Mouse (Mus musculus) stomach, postnatal 0 days (tissue): ENCODE data around the gene Gprc6a. TPM values are rescaled to one million over a fixed set of nuclear protein-coding genes. Genes with fewer than 3 reads are reported as not detected.

Source experiments
- ATAC-seq: fragments of 200-750 bp; cut with Nextera tagmentation; 2 replicates; pipeline ENCODE4 v1.8.0; 2017; ENCODE audit not compliant: low FRiP score, low TSS enrichment
- DNase-seq: peaks from one replicate; pipeline ENCODE4 v3.0.0-alpha.2; 2016; ENCODE audit warnings: low spot score
- H3K27ac ChIP-seq: fragments of 300-500 bp; sonication (generic); replicated peaks from 2 replicates; pipeline ENCODE4 v1.5.1; 2014; ENCODE audit warnings: mild to moderate bottlenecking, control low read depth
- H3K27me3 ChIP-seq: fragments of 300-500 bp; sonication (generic); 2 replicates; pipeline ENCODE4 v1.6.1; 2014; ENCODE audit warnings: low read length; ENCODE audit not compliant: control insufficient read depth, insufficient read depth
- H3K36me3 ChIP-seq: fragments of 300-500 bp; sonication (generic); 2 replicates; pipeline ENCODE4 v1.6.1; 2014; ENCODE audit warnings: low read length, mixed read lengths; ENCODE audit not compliant: control insufficient read depth, insufficient read depth
- H3K4me1 ChIP-seq: fragments of 300-500 bp; sonication (generic); replicated peaks from 2 replicates; pipeline ENCODE4 v1.6.1; 2014; ENCODE audit warnings: antibody characterized with exemption; ENCODE audit not compliant: control insufficient read depth, insufficient read depth
- H3K4me2 ChIP-seq: fragments of 300-500 bp; sonication (generic); replicated peaks from 2 replicates; pipeline ENCODE4 v1.6.1; 2014; ENCODE audit warnings: low read depth, mild to moderate bottlenecking, control low read depth, moderate library complexity
- H3K4me3 ChIP-seq: fragments of 300-500 bp; sonication (generic); 2 replicates; pipeline ENCODE4 v1.5.1; 2014; ENCODE audit warnings: low read depth, low read length, control low read depth
- H3K9ac ChIP-seq: fragments of 300-500 bp; sonication (generic); 2 replicates; pipeline ENCODE4 v1.6.1; 2014; ENCODE audit warnings: mild to moderate bottlenecking, low read length, control low read depth, mixed read lengths
- H3K9me3 ChIP-seq: fragments of 300-500 bp; sonication (generic); 2 replicates; pipeline ENCODE4 v1.6.1; 2016; ENCODE audit warnings: low read length; ENCODE audit not compliant: control insufficient read depth
- CTCF ChIP-seq: IDR thresholded peaks from 2 replicates; pipeline ENCODE4 v1.5.1; 2016; ENCODE audit warnings: antibody characterized with exemption, low read depth, mild to moderate bottlenecking, moderate library complexity
- EP300 ChIP-seq: optimal IDR thresholded peaks from 2 replicates; pipeline ENCODE3; 2016; ENCODE audit warnings: antibody characterized with exemption
- WGBS: fragments of 180-500 bp; shearing (Covaris S2); extraction: QIAGEN DNeasy Blood & Tissue Kit; methylation state at CpG from one replicate; pipeline ENCODE4 v1.1.7; 2014; 5-methylcytosine and 5-hydroxymethylcytosine counted together
- polyA plus RNA-seq: library from polyadenylated mRNA; unstranded; fragments of >200 nt; fragmentation: Nextera tagmentation; extraction: Ambion mirVana; gene quantifications from 2 replicates; pipeline ENCODE4 v1.2.1, GENCODE M21; 2015

The Gprc6a gene
- polyA plus RNA-seq, 1 experiment from 2014 or later, result 0.11 TPM

- no peak overlapping the region for H3K4me2 ChIP-seq
- TF ChIP-seq CTCF (no peak), EP300 (no peak)
- ATAC-seq (no peak), DNase-seq (no peak)
- H3K27me3 ChIP-seq, result no peaks in the 10 kb centered on the region
- no peak overlapping the region for H3K27ac ChIP-seq
- WGBS, result 72% methylated on average over 11 of the region's 11 CpGs
- no peaks in the 10 kb centered on the region for H3K4me1 ChIP-seq
- H3K36me3 ChIP-seq, result no peaks in the 10 kb centered on the region
- H3K9ac ChIP-seq, result no peak overlapping the region
- no peak overlapping the region for H3K4me3 ChIP-seq
- no peaks in the 10 kb centered on the region for H3K9me3 ChIP-seq
These were observed 16.3 kb downstream of the Gprc6a start for GRCm38 (mm10) chr10:51614826-51615590.

- no peak for ATAC-seq
- Histone ChIP-seq H3K9me3 (no peaks in the 10 kb centered on the region), H3K9ac (no peak overlapping the region), H3K4me1 (no peaks in the 10 kb centered on the region), H3K27me3 (no peaks in the 10 kb centered on the region), H3K27ac (no peak overlapping the region), H3K4me3 (no peak overlapping the region), H3K4me2 (no peak overlapping the region), H3K36me3 (no peaks in the 10 kb centered on the region)
- DNase-seq, result no peak
- WGBS, result 59% methylated on average over 3 of the region's 3 CpGs
- TF ChIP-seq EP300, result no peak
- no peak for TF ChIP-seq CTCF
These were observed 17.8 kb downstream of the Gprc6a start for GRCm38 (mm10) chr10:51613421-51613820.

GRCm38 (mm10) chr10:51611969-51612682 lies 19.1 kb downstream of the Gprc6a start:
- no peak for ATAC-seq
- Histone ChIP-seq H3K4me3 (no peak overlapping the region), H3K27ac (no peak overlapping the region), H3K4me2 (no peak overlapping the region), H3K36me3 (no peaks in the 10 kb centered on the region), H3K9me3 (no peaks in the 10 kb centered on the region), H3K27me3 (no peaks in the 10 kb centered on the region), H3K9ac (no peak overlapping the region), H3K4me1 (no peaks in the 10 kb centered on the region)
- no peak for DNase-seq
- TF ChIP-seq EP300, result no peak
- TF ChIP-seq CTCF, result no peak
- 36% methylated on average over 9 of the region's 9 CpGs for WGBS

GRCm38 (mm10) chr10:51609741-51610425 lies 21.4 kb downstream of the Gprc6a start:
- Histone ChIP-seq H3K4me1 (no peaks in the 10 kb centered on the region), H3K27ac (no peak overlapping the region), H3K36me3 (no peaks in the 10 kb centered on the region), H3K9me3 (no peaks in the 10 kb centered on the region), H3K9ac (no peak overlapping the region), H3K27me3 (no peaks in the 10 kb centered on the region), H3K4me2 (no peak overlapping the region), H3K4me3 (no peak overlapping the region)
- ATAC-seq (no peak), DNase-seq (no peak)
- TF ChIP-seq CTCF (no peak), EP300 (no peak)
- WGBS, result 35% methylated on average over 4 of the region's 4 CpGs

GRCm38 (mm10) chr10:51596928-51597635 lies 34.2 kb downstream of the Gprc6a start:
- DNase-seq, result no peak
- no peak for ATAC-seq
- TF ChIP-seq EP300 (no peak), CTCF (no peak)
- H3K36me3 ChIP-seq, result no peaks in the 10 kb centered on the region
- no peak overlapping the region for H3K9ac ChIP-seq
- no peaks in the 10 kb centered on the region for H3K9me3 ChIP-seq
- no peak overlapping the region for H3K27ac ChIP-seq
- no peaks in the 10 kb centered on the region for H3K4me1 ChIP-seq
- 75% methylated on average over 9 of the region's 9 CpGs for WGBS
- H3K27me3 ChIP-seq, result no peaks in the 10 kb centered on the region
- no peak overlapping the region for H3K4me2 ChIP-seq
- no peak overlapping the region for H3K4me3 ChIP-seq
